Mouse (Mus musculus): ENCODE data around the gene Erp27. TPM values are rescaled to one million over a fixed set of nuclear protein-coding genes. Genes with fewer than 3 reads are reported as not detected.

Gene Erp27
- polyA plus RNA-seq, 1 experiment from 2014 or later: 0.65 TPM

GRCm38 (mm10) chr6:136938331-136939126, 16.5 kb upstream of the Erp27 start:
- WGBS: 63% methylated on average over 18 of the region's 18 CpGs
- 0 out of 2 replicates have a peak overlapping the region, but pooled peaks have one; percentile 18 for H3K27ac ChIP-seq (replicated peaks)

GRCm38 (mm10) chr6:136937117-136937516, 15.1 kb upstream of the Erp27 start:
- H3K4me2 ChIP-seq (replicated peaks; ENCODE audit: low read depth): no peak overlapping the region
- H3K27ac ChIP-seq (replicated peaks): no peak overlapping the region
- H3K4me3 ChIP-seq (ENCODE audit: low read depth, low read length): no peak overlapping the region
- no peaks in the 10 kb centered on the region for H3K9me3 ChIP-seq (ENCODE audit: control insufficient read depth, low read length)
- H3K36me3 ChIP-seq (ENCODE audit: control insufficient read depth, insufficient read depth, low read length): no peaks in the 10 kb centered on the region
- H3K27me3 ChIP-seq (ENCODE audit: control insufficient read depth, insufficient read depth, low read length): no peaks in the 10 kb centered on the region
- no peak overlapping the region for H3K9ac ChIP-seq (ENCODE audit: low read length)
- ATAC-seq (ENCODE audit: low FRiP score, low TSS enrichment): no peak
- DNase-seq (ENCODE audit: low spot score): no peak
- WGBS: 74% methylated on average over 3 of the region's 3 CpGs
- H3K4me1 ChIP-seq (replicated peaks; ENCODE audit: control insufficient read depth, insufficient read depth): peaks cover 10% of the 10 kb centered on the region
- no peak for TF ChIP-seq CTCF (IDR thresholded peaks at IDR 0.05; ENCODE audit: low read depth)
- TF ChIP-seq EP300 (optimal IDR thresholded peaks at IDR 0.05): no peak

More at GRCm38 (mm10) chr6:136938331-136939126, 16.5 kb upstream of the Erp27 start:
- Histone ChIP-seq H3K36me3 (ENCODE audit: control insufficient read depth, insufficient read depth, low read length) (no peaks in the 10 kb centered on the region), H3K4me1 (replicated peaks; ENCODE audit: control insufficient read depth, insufficient read depth) (peaks cover 10% of the 10 kb centered on the region), H3K9me3 (ENCODE audit: control insufficient read depth, low read length) (no peaks in the 10 kb centered on the region), H3K4me3 (ENCODE audit: low read depth, low read length) (no peak overlapping the region), H3K4me2 (replicated peaks; ENCODE audit: low read depth) (no peak overlapping the region), H3K9ac (ENCODE audit: low read length) (0 out of 2 replicates have a peak overlapping the region, but pooled peaks have one; percentile 13), H3K27me3 (ENCODE audit: control insufficient read depth, insufficient read depth, low read length) (no peaks in the 10 kb centered on the region)
- TF ChIP-seq CTCF (IDR thresholded peaks at IDR 0.05; ENCODE audit: low read depth) (no peak), EP300 (optimal IDR thresholded peaks at IDR 0.05) (no peak)
- DNase-seq (ENCODE audit: low spot score) (no peak), ATAC-seq (ENCODE audit: low FRiP score, low TSS enrichment) (no peak)

GRCm38 (mm10) chr6:136936361-136936760, 14.4 kb upstream of the Erp27 start:
- no peak overlapping the region for H3K27ac ChIP-seq (replicated peaks)
- no peak overlapping the region for H3K4me3 ChIP-seq (ENCODE audit: low read depth, low read length)
- no peaks in the 10 kb centered on the region for H3K27me3 ChIP-seq (ENCODE audit: control insufficient read depth, insufficient read depth, low read length)
- no peaks in the 10 kb centered on the region for H3K36me3 ChIP-seq (ENCODE audit: control insufficient read depth, insufficient read depth, low read length)
- TF ChIP-seq EP300 (optimal IDR thresholded peaks at IDR 0.05) (no peak), CTCF (IDR thresholded peaks at IDR 0.05; ENCODE audit: low read depth) (no peak)
- H3K9ac ChIP-seq (ENCODE audit: low read length): no peak overlapping the region
- H3K4me2 ChIP-seq (replicated peaks; ENCODE audit: low read depth): no peak overlapping the region
- ATAC-seq (ENCODE audit: low FRiP score, low TSS enrichment): no peak
- WGBS: 75% methylated on average over 9 of the region's 9 CpGs
- H3K9me3 ChIP-seq (ENCODE audit: control insufficient read depth, low read length): no peaks in the 10 kb centered on the region
- no peak for DNase-seq (ENCODE audit: low spot score)
- H3K4me1 ChIP-seq (replicated peaks; ENCODE audit: control insufficient read depth, insufficient read depth): peaks cover 7% of the 10 kb centered on the region

DNA sequence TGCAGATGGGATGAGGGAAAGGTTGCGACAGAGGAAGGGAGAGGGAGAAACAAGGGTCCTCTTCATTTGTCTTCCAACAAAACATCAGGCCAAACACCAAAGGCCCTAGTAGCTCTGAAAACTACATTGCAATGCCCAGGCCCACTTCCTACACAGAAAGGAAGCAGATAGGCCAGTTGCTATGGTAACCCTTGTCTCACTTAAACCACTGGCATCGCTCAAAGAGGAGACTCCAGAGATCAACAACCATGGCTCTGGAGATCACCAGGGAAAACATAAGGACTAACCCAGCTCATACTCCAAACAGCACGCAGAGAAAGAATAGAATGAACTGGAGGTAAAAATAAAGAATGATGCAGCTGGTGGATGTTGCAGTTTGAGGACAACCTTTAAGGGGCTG, 13.3 kb upstream of the Erp27 start:
- H3K36me3 ChIP-seq (ENCODE audit: control insufficient read depth, insufficient read depth, low read length): no peaks in the 10 kb centered on the region
- DNase-seq (ENCODE audit: low spot score) (no peak), ATAC-seq (ENCODE audit: low FRiP score, low TSS enrichment) (no peak)
- no peaks in the 10 kb centered on the region for H3K27me3 ChIP-seq (ENCODE audit: control insufficient read depth, insufficient read depth, low read length)
- TF ChIP-seq EP300 (optimal IDR thresholded peaks at IDR 0.05) (no peak), CTCF (IDR thresholded peaks at IDR 0.05; ENCODE audit: low read depth) (no peak)
- no peak overlapping the region for H3K4me3 ChIP-seq (ENCODE audit: low read depth, low read length)
- peaks cover 6% of the 10 kb centered on the region; the same call in 1 of the 2 replicates for H3K4me1 ChIP-seq (replicated peaks; ENCODE audit: control insufficient read depth, insufficient read depth)
- 77% methylated on average over 3 of the region's 3 CpGs for WGBS
- no peak overlapping the region for H3K4me2 ChIP-seq (replicated peaks; ENCODE audit: low read depth)
- H3K27ac ChIP-seq (replicated peaks): no peak overlapping the region
- no peaks in the 10 kb centered on the region for H3K9me3 ChIP-seq (ENCODE audit: control insufficient read depth, low read length)
- H3K9ac ChIP-seq (ENCODE audit: low read length): no peak overlapping the region

GRCm38 (mm10) chr6:136934068-136934467, 12.1 kb upstream of the Erp27 start:
- ATAC-seq (ENCODE audit: low FRiP score, low TSS enrichment) (no peak), DNase-seq (ENCODE audit: low spot score) (no peak)
- Histone ChIP-seq H3K27ac (replicated peaks) (no peak overlapping the region), H3K9ac (ENCODE audit: low read length) (no peak overlapping the region), H3K4me2 (replicated peaks; ENCODE audit: low read depth) (no peak overlapping the region), H3K4me3 (ENCODE audit: low read depth, low read length) (no peak overlapping the region), H3K36me3 (ENCODE audit: control insufficient read depth, insufficient read depth, low read length) (no peaks in the 10 kb centered on the region), H3K9me3 (ENCODE audit: control insufficient read depth, low read length) (no peaks in the 10 kb centered on the region), H3K4me1 (replicated peaks; ENCODE audit: control insufficient read depth, insufficient read depth) (peaks cover 6% of the 10 kb centered on the region; the same call in 1 of the 2 replicates), H3K27me3 (ENCODE audit: control insufficient read depth, insufficient read depth, low read length) (no peaks in the 10 kb centered on the region)
- WGBS: 80% methylated on average over 7 of the region's 7 CpGs
- TF ChIP-seq EP300 (optimal IDR thresholded peaks at IDR 0.05) (no peak), CTCF (IDR thresholded peaks at IDR 0.05; ENCODE audit: low read depth) (no peak)

DNA sequence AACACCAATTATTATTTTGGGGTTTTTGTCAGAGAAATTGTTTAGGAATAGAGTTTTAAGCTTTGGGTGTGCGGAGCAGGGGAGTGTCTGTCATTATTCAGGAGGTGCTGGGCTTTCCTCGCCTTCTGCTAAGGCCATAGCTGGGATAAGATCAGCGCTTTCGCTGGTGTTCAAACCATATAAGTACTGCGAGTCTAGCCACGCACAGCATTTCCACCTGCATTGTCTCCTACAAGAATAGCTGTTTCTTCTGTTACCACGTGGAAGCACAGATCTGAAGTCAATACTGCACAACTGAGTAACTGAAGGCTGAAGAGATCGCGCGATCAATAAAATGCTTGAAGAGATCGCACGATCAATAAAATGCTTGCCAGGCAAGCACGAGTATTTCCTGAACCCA, 9.3 kb upstream of the Erp27 start:
- ATAC-seq (ENCODE audit: low FRiP score, low TSS enrichment) (no peak), DNase-seq (ENCODE audit: low spot score) (no peak)
- Histone ChIP-seq H3K27me3 (ENCODE audit: control insufficient read depth, insufficient read depth, low read length) (no peaks in the 10 kb centered on the region), H3K27ac (replicated peaks) (no peak overlapping the region; the same call in 1 of the 2 replicates), H3K9ac (ENCODE audit: low read length) (no peak overlapping the region), H3K4me2 (replicated peaks; ENCODE audit: low read depth) (no peak overlapping the region), H3K4me1 (replicated peaks; ENCODE audit: control insufficient read depth, insufficient read depth) (peaks cover 6% of the 10 kb centered on the region; the same call in 1 of the 2 replicates), H3K9me3 (ENCODE audit: control insufficient read depth, low read length) (no peaks in the 10 kb centered on the region), H3K36me3 (ENCODE audit: control insufficient read depth, insufficient read depth, low read length) (no peaks in the 10 kb centered on the region), H3K4me3 (ENCODE audit: low read depth, low read length) (no peak overlapping the region)
- no peak for TF ChIP-seq EP300 (optimal IDR thresholded peaks at IDR 0.05)
- TF ChIP-seq CTCF (IDR thresholded peaks at IDR 0.05; ENCODE audit: low read depth): no peak
- WGBS: 71% methylated on average over 13 of the region's 13 CpGs

Measured in stomach, postnatal 0 days (tissue).